Mouse (Mus musculus): ENCODE data around the gene Gtdc1. TPM values are rescaled to one million over a fixed set of nuclear protein-coding genes. Genes with fewer than 3 reads are reported as not detected.
"Not testable (repeated sequence)": the region's sequence is repeated elsewhere in the genome, so short reads cannot be mapped to it uniquely, and the experiment has no call there.

Gtdc1 gene
- total and polyA plus RNA-seq, 2 experiments, result 2.9 to 9.3 TPM

- no peaks in the 10 kb centered on the region for H3K79me2 ChIP-seq (ENCODE audit: control insufficient read depth, insufficient read depth, low read length)
- no peak overlapping the region for H3K9ac ChIP-seq (ENCODE audit: low read depth, low read length)
Measured at GRCm38 (mm10) chr2:44628778-44629177, 298.7 kb downstream of the Gtdc1 start.

GRCm38 (mm10) chr2:44625154-44625553 is 302.3 kb downstream of the Gtdc1 start:
- Histone ChIP-seq H3K79me2 (ENCODE audit: control insufficient read depth, insufficient read depth, low read length) (no peaks in the 10 kb centered on the region), H3K27ac (replicated peaks; ENCODE audit: insufficient read depth, low read depth, low read length) (no peak overlapping the region), H3K4me3 (ENCODE audit: insufficient read depth, low read depth, low read length) (no peak overlapping the region), H3K9ac (ENCODE audit: low read depth, low read length) (no peak overlapping the region), H3K36me3 (ENCODE audit: control insufficient read depth, insufficient read depth, low read length) (no peaks in the 10 kb centered on the region), H3K27me3 (ENCODE audit: control insufficient read depth, insufficient read depth, low read length) (no peaks in the 10 kb centered on the region), H3K4me1 (ENCODE audit: control insufficient read depth, insufficient read depth, low read length) (no peaks in the 10 kb centered on the region)
- DNase-seq (ENCODE audit: extremely low read depth, low read depth, low spot score), result no peak
- TF ChIP-seq CTCF (IDR thresholded peaks at IDR 0.05; ENCODE audit: low read depth, low read length), result no peak
- no peak for TF ChIP-seq POLR2A (IDR thresholded peaks at IDR 0.05; ENCODE audit: extremely low read depth, insufficient read depth, low read length)
- 95% methylated on average over 3 of the region's 3 CpGs for WGBS

More at GRCm38 (mm10) chr2:44628778-44629177, 298.7 kb downstream of the Gtdc1 start:
- whole genome bisulfite sequencing, result 79% methylated on average over 1 of the region's 1 CpGs
- Histone ChIP-seq H3K27me3 (ENCODE audit: control insufficient read depth, insufficient read depth, low read length) (no peaks in the 10 kb centered on the region), H3K4me3 (ENCODE audit: insufficient read depth, low read depth, low read length) (no peak overlapping the region), H3K4me1 (ENCODE audit: control insufficient read depth, insufficient read depth, low read length) (no peaks in the 10 kb centered on the region), H3K36me3 (ENCODE audit: control insufficient read depth, insufficient read depth, low read length) (no peaks in the 10 kb centered on the region), H3K27ac (replicated peaks; ENCODE audit: insufficient read depth, low read depth, low read length) (no peak overlapping the region)
- TF ChIP-seq CTCF (IDR thresholded peaks at IDR 0.05; ENCODE audit: low read depth, low read length) (no peak), POLR2A (IDR thresholded peaks at IDR 0.05; ENCODE audit: extremely low read depth, insufficient read depth, low read length) (no peak)
- DNase-seq (ENCODE audit: extremely low read depth, low read depth, low spot score), result no peak

GRCm38 (mm10) chr2:44622471-44622870 is 305.0 kb downstream of the Gtdc1 start:
- Histone ChIP-seq H3K9ac (ENCODE audit: low read depth, low read length) (no peak overlapping the region), H3K79me2 (ENCODE audit: control insufficient read depth, insufficient read depth, low read length) (no peaks in the 10 kb centered on the region), H3K4me3 (ENCODE audit: insufficient read depth, low read depth, low read length) (no peak overlapping the region), H3K27ac (replicated peaks; ENCODE audit: insufficient read depth, low read depth, low read length) (no peak overlapping the region), H3K36me3 (ENCODE audit: control insufficient read depth, insufficient read depth, low read length) (no peaks in the 10 kb centered on the region), H3K4me1 (ENCODE audit: control insufficient read depth, insufficient read depth, low read length) (no peaks in the 10 kb centered on the region), H3K27me3 (ENCODE audit: control insufficient read depth, insufficient read depth, low read length) (no peaks in the 10 kb centered on the region)
- TF ChIP-seq POLR2A (IDR thresholded peaks at IDR 0.05; ENCODE audit: extremely low read depth, insufficient read depth, low read length), result no peak
- TF ChIP-seq CTCF (IDR thresholded peaks at IDR 0.05; ENCODE audit: low read depth, low read length), result no peak
- no peak for DNase-seq (ENCODE audit: extremely low read depth, low read depth, low spot score)
- WGBS, result 96% methylated on average over 3 of the region's 3 CpGs

- WGBS, result 28% methylated on average over 3 of the region's 3 CpGs
- not testable (repeated sequence) for H3K9ac ChIP-seq (ENCODE audit: low read depth, low read length); H3K4me3 ChIP-seq (ENCODE audit: insufficient read depth, low read depth, low read length)
Measured at GRCm38 (mm10) chr2:44599653-44600052, 327.8 kb downstream of the Gtdc1 start.

GRCm38 (mm10) chr2:44594276-44594675 is 333.2 kb downstream of the Gtdc1 start:
- H3K9ac ChIP-seq (ENCODE audit: low read depth, low read length), result no peak overlapping the region
- TF ChIP-seq CTCF (IDR thresholded peaks at IDR 0.05; ENCODE audit: low read depth, low read length) (no peak), POLR2A (IDR thresholded peaks at IDR 0.05; ENCODE audit: extremely low read depth, insufficient read depth, low read length) (no peak)
- no peak overlapping the region for H3K4me3 ChIP-seq (ENCODE audit: insufficient read depth, low read depth, low read length)
- H3K27ac ChIP-seq (replicated peaks; ENCODE audit: insufficient read depth, low read depth, low read length), result no peak overlapping the region
- H3K36me3 ChIP-seq (ENCODE audit: control insufficient read depth, insufficient read depth, low read length), result no peaks in the 10 kb centered on the region
- H3K79me2 ChIP-seq (ENCODE audit: control insufficient read depth, insufficient read depth, low read length), result no peaks in the 10 kb centered on the region
- no peaks in the 10 kb centered on the region for H3K4me1 ChIP-seq (ENCODE audit: control insufficient read depth, insufficient read depth, low read length)
- WGBS, result 96% methylated on average over 1 of the region's 1 CpGs
- no peak for DNase-seq (ENCODE audit: extremely low read depth, low read depth, low spot score)
- no peaks in the 10 kb centered on the region for H3K27me3 ChIP-seq (ENCODE audit: control insufficient read depth, insufficient read depth, low read length)

More at GRCm38 (mm10) chr2:44599653-44600052, 327.8 kb downstream of the Gtdc1 start:
- H3K27me3 ChIP-seq (ENCODE audit: control insufficient read depth, insufficient read depth, low read length); H3K36me3 ChIP-seq (ENCODE audit: control insufficient read depth, insufficient read depth, low read length); H3K79me2 ChIP-seq (ENCODE audit: control insufficient read depth, insufficient read depth, low read length); H3K27ac ChIP-seq (replicated peaks; ENCODE audit: insufficient read depth, low read depth, low read length); H3K4me1 ChIP-seq (ENCODE audit: control insufficient read depth, insufficient read depth, low read length): not testable (repeated sequence)
- DNase-seq (ENCODE audit: extremely low read depth, low read depth, low spot score), result peak; percentile 68

GRCm38 (mm10) chr2:44590881-44591280 is 336.6 kb downstream of the Gtdc1 start:
- H3K27me3 ChIP-seq (ENCODE audit: control insufficient read depth, insufficient read depth, low read length), result no peaks in the 10 kb centered on the region
- no peaks in the 10 kb centered on the region for H3K36me3 ChIP-seq (ENCODE audit: control insufficient read depth, insufficient read depth, low read length)
- no peak for DNase-seq (ENCODE audit: extremely low read depth, low read depth, low spot score)
- H3K4me1 ChIP-seq (ENCODE audit: control insufficient read depth, insufficient read depth, low read length), result no peaks in the 10 kb centered on the region
- 70% methylated on average over 4 of the region's 4 CpGs for whole genome bisulfite sequencing
- H3K9ac ChIP-seq (ENCODE audit: low read depth, low read length), result no peak overlapping the region
- no peak overlapping the region for H3K27ac ChIP-seq (replicated peaks; ENCODE audit: insufficient read depth, low read depth, low read length)
- H3K4me3 ChIP-seq (ENCODE audit: insufficient read depth, low read depth, low read length), result no peak overlapping the region
- no peaks in the 10 kb centered on the region for H3K79me2 ChIP-seq (ENCODE audit: control insufficient read depth, insufficient read depth, low read length)
- no peak for TF ChIP-seq CTCF (IDR thresholded peaks at IDR 0.05; ENCODE audit: low read depth, low read length)
- no peak for TF ChIP-seq POLR2A (IDR thresholded peaks at IDR 0.05; ENCODE audit: extremely low read depth, insufficient read depth, low read length)
